Mouse (Mus musculus): ENCODE measurements around the gene Rabgap1l.
"Not testable (repeated sequence)": the region's sequence is repeated elsewhere in the genome, so short reads cannot be mapped to it uniquely, and the experiment has no call there.

Gene Rabgap1l

GRCm38 (mm10) chr1:160693094-160693447 is 99.9 kb downstream of the Rabgap1l start:
- DNase-seq (ENCODE audit: low spot score): peak; percentile 88

GRCm38 (mm10) chr1:160692224-160693093 is 100.6 kb downstream of the Rabgap1l start:
- no peak for DNase-seq (ENCODE audit: low spot score)

- DNase-seq (ENCODE audit: low spot score): no peak
Measured at GRCm38 (mm10) chr1:160691196-160691590, 101.8 kb downstream of the Rabgap1l start.

GRCm38 (mm10) chr1:160690516-160691195 is 102.4 kb downstream of the Rabgap1l start:
- no peak for DNase-seq (ENCODE audit: low spot score)

GRCm38 (mm10) chr1:160689511-160689910 is 103.5 kb downstream of the Rabgap1l start:
- no peak for DNase-seq (ENCODE audit: low spot score)

GRCm38 (mm10) chr1:160684251-160684650 is 108.8 kb downstream of the Rabgap1l start:
- no peak for DNase-seq (ENCODE audit: low spot score)

GRCm38 (mm10) chr1:160681398-160682050 is 111.5 kb downstream of the Rabgap1l start:
- no peak for DNase-seq (ENCODE audit: low spot score)

- no peak for DNase-seq (ENCODE audit: low spot score)
Measured at GRCm38 (mm10) chr1:160674763-160675162, 118.2 kb downstream of the Rabgap1l start.

- no peak for DNase-seq (ENCODE audit: low spot score)
Measured at GRCm38 (mm10) chr1:160672088-160672814, 120.8 kb downstream of the Rabgap1l start.

- DNase-seq (ENCODE audit: low spot score): no peak
Measured at GRCm38 (mm10) chr1:160655806-160656470, 137.1 kb downstream of the Rabgap1l start.

- DNase-seq (ENCODE audit: low spot score): no peak
Measured at GRCm38 (mm10) chr1:160651691-160652090, 141.3 kb downstream of the Rabgap1l start.

- DNase-seq (ENCODE audit: low spot score): no peak
Measured at GRCm38 (mm10) chr1:160645416-160645815, 147.6 kb downstream of the Rabgap1l start.

- no peak for DNase-seq (ENCODE audit: low spot score)
Measured at GRCm38 (mm10) chr1:160628213-160628932, 164.6 kb downstream of the Rabgap1l start.

GRCm38 (mm10) chr1:160624354-160625120 is 168.5 kb downstream of the Rabgap1l start:
- not testable (repeated sequence) for DNase-seq (ENCODE audit: low spot score)

- DNase-seq (ENCODE audit: low spot score): no peak
Measured at GRCm38 (mm10) chr1:160618201-160618600, 174.8 kb downstream of the Rabgap1l start.

- DNase-seq (ENCODE audit: low spot score): no peak
Measured at GRCm38 (mm10) chr1:160606425-160606824, 186.6 kb downstream of the Rabgap1l start.

- DNase-seq (ENCODE audit: low spot score): not testable (repeated sequence)
Measured at GRCm38 (mm10) chr1:160603312-160603711, 189.7 kb downstream of the Rabgap1l start.

GRCm38 (mm10) chr1:160597369-160597768 is 195.6 kb downstream of the Rabgap1l start:
- no peak for DNase-seq (ENCODE audit: low spot score)

GRCm38 (mm10) chr1:160596948-160597270 is 196.1 kb downstream of the Rabgap1l start:
- no peak for DNase-seq (ENCODE audit: low spot score)
